Mouse (Mus musculus): Measurements from ENCODE around the gene 5730522E02Rik. TPM values are rescaled to one million over a fixed set of nuclear protein-coding genes. Genes with fewer than 3 reads are reported as not detected.

Gene 5730522E02Rik
- total RNA-seq, 2 experiments from 2014 or later: not detected

DNA sequence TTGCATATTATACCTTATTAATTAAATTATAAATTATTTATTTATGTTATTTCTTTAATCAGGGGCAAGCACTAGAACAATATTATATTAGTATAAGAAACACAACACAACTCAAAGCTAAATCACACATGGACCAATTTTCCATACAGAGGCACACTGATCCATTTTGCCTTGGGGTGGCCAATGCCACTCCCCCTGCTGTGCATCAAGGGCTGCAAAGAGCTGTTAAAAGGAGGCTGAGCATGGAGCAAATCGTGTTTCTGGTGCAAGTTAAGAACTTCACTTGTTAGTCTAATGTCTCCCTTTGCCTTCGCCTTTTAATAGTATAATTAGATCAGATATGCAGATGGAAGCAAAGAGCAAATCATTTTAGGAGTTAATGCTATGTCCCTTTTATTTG, 147.3 kb downstream of the 5730522E02Rik start:
- ATAC-seq (replicated peaks; ENCODE audit: low FRiP score, poor library complexity, severe bottlenecking): no peak

DNA sequence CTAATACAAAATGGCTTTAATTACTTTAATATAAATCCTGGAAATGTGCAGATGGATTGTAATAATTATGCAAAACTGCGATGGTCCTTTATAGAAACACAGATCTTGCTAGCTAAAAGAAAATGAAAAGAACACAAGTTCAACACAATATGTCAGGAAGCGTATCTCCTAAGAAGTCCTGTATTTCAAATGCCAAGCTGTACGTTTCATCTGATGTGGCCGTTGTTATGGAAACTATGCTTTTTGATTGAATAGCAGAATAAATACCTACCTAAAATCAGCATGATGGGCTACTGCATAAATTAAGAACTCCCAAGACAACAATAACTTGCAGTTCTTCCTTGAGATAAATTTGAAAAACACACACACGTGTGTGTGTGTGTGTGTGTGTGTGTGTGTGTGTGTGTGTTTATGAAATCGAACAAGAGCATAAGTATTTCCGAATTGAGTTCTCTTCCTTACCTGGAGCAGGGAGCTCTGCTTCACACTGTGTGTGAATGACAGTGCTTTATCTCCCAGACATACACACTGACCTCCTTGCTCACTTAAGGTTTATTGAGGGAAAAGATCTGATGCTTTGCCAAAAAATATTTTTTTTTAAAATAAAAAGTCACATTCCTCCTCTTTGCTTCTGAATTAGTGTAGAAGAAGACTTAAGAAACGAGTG, 149.0 kb downstream of the 5730522E02Rik start:
- ATAC-seq (replicated peaks; ENCODE audit: low FRiP score, poor library complexity, severe bottlenecking): no peak

DNA sequence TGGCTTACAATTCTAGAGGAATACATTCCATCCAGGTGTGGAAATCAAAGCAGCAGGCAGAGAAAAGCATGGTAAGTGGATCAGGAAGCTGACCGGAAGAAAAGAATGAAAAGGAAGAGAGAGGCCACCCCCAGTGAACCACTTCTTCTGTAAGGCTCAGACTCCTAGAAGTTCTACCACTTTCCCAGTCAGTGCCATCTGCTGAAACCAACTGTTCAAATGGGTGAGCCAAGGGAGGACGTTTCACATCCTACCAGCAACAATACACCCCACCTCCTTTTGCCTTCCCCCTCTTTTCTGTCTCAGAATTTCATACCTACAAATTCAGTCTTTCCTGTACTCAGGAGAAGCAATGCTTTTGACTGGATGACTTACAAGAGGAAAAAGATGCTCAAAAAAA, 197.0 kb downstream of the 5730522E02Rik start:
- no peak for ATAC-seq (replicated peaks; ENCODE audit: low FRiP score, poor library complexity, severe bottlenecking)

DNA sequence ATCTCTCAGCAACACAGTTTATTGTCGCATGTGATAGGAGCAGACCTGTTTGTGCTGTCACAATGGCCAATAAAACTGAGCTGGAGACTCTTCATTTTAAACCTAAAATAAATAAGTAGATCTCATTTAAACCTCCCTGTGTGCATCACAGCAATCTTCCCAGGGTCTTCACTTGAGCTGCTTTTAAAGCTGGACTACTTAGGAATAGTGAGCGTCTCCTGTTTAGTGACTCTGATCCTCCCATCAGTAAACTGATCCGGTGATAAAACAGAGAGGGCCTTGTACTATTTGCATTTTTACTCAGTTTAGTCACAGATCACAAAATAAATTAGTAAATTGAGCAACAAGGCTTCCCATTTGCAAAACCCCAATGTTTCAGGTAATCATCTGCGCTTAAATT, 206.5 kb downstream of the 5730522E02Rik start:
- ATAC-seq (replicated peaks; ENCODE audit: low FRiP score, poor library complexity, severe bottlenecking): no peak

DNA sequence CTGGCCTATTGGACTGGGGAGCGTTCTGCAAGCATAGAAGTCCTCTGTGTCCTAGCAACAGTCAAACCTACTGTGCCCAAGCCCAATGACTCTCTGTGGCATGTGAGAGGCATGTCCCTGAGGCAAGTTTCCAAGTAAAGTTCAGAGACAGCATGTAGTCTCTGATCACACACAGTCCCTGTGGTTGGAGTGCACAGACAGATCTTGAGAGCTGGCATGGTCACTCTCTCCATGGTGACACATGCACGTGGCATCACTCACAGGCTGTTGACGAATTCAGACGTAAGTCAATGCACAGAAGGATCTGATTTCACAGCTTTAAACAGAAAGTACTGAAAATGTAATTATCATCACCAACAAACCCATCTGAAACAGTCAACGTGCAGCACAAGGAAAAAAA, 210.8 kb downstream of the 5730522E02Rik start:
- ATAC-seq (replicated peaks; ENCODE audit: low FRiP score, poor library complexity, severe bottlenecking): no peak

DNA sequence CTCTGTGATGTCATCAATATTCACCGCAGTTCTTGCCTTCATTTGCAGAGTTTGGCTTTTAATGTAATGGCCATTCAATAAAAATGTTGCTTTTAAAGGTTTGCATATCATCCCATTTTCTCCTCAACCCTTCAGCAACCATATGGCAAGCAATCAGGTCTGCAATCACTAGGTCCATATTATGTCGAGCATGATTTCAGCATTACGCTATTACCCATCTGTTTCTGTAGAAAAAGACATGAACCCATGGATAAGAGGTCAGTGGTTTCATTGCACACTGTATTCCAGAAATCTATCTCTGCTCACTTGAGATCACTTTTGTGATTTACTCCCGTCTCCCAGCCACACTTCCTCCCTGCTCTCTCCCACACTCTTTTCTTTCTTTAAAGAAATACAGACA, 213.1 kb downstream of the 5730522E02Rik start:
- ATAC-seq (replicated peaks; ENCODE audit: low FRiP score, poor library complexity, severe bottlenecking): no peak

DNA sequence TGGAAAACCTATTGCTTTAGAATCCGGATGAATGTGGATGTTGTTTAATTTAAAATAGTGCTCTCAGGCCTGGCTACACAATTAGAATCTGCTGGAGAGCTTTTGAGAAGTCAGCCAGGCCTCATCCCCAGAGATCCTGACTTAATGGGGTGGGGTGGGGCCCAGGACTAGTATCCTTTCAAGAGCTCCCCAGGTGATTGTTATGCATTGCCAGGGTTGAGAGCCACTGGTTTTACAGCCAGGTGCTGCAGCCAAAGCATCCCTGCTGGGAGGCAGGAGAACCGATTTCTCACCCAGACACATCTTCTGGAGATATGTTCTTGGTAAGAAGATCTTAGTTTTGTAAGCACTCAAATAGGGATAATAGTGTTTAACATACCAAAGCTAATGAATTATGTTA, 216.4 kb downstream of the 5730522E02Rik start:
- ATAC-seq (replicated peaks; ENCODE audit: low FRiP score, poor library complexity, severe bottlenecking): no peak

DNA sequence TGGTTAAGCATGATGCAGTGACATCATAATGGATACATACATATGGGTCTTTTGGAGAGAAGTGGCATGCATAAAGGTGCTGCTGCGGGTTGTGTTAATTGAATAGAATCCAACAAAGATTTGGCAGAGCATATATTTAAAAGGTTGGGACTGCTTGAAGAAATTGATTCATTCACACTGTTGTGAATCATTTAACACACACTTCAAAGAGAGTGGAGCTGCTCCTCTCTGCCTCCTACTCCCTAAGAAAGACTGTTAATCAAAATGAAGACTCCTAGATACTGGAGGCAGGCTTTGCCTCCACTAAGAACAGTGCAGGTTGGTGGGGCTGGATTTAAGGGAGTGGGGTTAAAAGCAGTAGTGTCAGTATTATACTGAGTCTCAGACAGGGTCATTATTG, 218.3 kb downstream of the 5730522E02Rik start:
- no peak for ATAC-seq (replicated peaks; ENCODE audit: low FRiP score, poor library complexity, severe bottlenecking)

DNA sequence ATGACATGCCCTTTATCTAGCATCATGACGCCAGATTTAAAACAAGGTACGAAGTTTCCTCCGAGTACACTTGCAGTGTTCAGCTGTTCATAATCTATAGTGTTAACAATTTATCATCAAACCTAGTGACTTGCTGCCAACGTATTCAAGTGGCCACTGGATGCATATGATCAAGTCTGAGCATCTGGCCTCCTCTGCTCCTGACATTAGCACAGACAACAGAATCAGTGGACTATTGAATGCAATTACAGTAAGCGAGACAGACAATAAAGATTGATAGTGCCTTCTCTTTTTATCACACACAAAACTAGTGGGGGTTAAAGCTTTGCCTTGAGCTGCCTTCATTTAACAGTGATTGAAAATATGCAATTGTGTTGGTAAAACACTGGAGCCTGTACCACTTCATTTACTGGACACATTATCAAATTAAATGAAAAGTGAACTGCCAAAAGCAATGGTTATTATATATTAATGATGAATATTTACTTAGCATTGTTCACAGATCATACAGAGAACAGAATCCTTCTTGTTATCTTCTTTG, 231.8 kb downstream of the 5730522E02Rik start:
- no peak for ATAC-seq (replicated peaks; ENCODE audit: low FRiP score, poor library complexity, severe bottlenecking)

DNA sequence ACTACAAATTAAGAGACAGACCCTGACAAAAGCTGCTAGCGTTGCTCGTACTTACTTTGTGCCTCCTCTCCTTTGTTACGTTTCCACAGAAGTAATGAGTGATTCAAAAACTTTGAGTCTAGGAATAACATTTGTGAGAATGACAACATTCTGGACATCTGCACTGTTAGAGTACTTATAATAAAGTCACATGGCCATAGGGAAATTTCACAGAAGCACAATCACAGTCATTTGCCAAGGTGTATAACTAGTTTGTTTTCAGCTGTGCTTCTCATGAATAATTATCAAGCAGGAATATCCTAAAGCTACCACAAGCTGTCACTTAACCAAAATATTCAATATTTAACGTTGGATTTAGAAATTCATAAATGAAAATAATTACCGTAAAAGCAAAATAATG, 269.1 kb downstream of the 5730522E02Rik start:
- no peak for ATAC-seq (replicated peaks; ENCODE audit: low FRiP score, poor library complexity, severe bottlenecking)

DNA sequence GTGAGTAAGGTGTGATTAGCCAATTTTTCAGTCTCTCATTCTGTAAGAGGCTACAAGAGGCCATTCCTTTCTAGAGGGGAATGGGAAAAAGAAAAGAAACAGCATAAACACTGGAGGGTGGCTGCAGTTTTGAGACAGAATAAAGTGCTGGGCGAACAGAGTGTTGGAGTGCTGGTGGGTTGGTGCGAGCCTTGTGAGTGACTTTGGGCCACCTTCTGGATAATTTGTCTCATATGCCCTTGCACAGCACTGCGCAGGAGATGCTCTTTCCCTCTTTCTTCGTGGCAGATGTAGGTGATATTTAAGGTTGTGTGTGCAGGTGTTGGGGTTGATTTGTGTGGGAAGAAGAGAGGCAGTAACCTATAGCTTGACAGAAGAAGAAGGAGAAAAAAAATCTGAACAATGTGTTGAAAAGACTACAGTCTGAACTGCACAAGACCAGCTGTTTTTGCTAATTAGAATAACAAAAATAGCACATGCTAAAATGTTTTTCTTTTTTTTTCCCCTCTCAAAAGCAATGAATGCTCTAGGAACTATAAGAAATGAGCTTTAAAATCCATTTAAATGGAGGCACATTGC, 269.8 kb downstream of the 5730522E02Rik start:
- ATAC-seq (replicated peaks; ENCODE audit: low FRiP score, poor library complexity, severe bottlenecking): no peak

DNA sequence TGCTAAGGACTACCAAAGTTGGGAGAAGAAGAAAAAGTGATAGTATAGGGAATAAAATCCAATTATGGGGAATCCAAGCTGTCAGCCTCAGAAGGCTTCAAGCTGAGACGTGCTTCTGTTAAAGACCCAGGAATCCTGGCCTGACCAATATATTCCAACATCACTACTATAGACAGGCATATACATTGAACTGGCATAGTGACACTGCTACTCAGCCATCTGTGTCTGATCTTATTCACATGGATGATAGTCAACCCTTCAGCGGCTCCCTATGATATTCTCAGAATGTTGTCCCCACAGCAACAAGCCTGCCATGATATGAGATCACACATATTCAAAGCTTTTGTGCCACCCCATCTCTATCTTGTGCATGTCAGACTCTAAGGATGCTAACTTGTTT, 284.3 kb downstream of the 5730522E02Rik start:
- ATAC-seq (replicated peaks; ENCODE audit: low FRiP score, poor library complexity, severe bottlenecking): no peak

DNA sequence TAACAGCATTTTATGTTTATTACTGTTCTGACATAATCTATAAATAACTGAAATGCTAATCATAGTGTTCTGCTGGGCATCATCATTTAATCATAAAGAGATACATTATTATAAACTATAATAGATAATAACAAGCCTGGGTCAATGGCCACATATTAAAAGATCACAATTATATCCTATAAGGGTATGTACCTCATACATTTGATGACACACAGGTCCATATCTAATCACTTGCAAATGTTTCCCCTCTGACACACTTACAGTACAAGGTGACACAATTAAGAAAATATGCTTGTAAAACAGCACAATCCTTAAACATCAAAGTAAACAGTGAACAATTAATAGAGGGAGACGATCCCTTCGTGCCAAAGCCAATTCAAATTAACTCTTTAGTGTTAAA, 308.2 kb downstream of the 5730522E02Rik start:
- no peak for ATAC-seq (replicated peaks; ENCODE audit: low FRiP score, poor library complexity, severe bottlenecking)

DNA sequence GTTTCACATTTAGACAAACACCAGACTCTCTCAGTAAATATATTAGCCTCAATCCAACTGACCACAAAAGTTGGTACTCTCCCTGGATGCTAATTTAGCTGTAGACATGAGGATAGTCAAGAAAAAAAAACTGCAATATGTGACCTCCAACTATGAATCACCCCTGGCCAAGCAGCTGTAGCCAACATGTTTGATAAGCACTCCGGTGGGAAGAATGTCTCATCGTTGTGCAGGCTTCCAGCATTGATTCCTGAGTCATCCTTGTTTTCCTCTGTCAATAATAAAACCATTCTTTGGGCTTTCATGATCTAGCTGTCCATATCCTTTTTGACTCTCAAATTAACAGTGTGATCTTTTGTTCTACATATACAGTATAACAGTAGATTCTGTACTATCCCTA, 308.9 kb downstream of the 5730522E02Rik start:
- ATAC-seq (replicated peaks; ENCODE audit: low FRiP score, poor library complexity, severe bottlenecking): no peak

DNA sequence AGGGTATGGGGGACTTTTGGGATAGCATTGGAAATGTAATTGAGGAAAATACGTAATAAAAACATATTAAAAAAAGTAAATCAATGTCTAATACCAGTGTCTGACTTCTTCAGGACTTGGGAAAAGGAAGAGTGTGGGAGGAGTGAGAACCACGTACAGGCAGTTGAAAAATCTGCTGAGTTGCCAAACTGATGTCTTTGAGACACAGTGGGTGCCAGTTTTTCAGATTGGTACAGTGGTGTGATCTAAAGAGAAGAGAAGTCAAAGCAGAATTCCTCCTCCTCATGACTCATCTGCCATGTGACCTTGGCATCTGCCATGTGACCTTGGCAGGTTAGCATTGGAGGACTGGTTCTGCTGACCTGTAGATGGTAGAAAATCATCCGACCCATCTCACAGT, 316.7 kb downstream of the 5730522E02Rik start:
- no peak for ATAC-seq (replicated peaks; ENCODE audit: low FRiP score, poor library complexity, severe bottlenecking)

DNA sequence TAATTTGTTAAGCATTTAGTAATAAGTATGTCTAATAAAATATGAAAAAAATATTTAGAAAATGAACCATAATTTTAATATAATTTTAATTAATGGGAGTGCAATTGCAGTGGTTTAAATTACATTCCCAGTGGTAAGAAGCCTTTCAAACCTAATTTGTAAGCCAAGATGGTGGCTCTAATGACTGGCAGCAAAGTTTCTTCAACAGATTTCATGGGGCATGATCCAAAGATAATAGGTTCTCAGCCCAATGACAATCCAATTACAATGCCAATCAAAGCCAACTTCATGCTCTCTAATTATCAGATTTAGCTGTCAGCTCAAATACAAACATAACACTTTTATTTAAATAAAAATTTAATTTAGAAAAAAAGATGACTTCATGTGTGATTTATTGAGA, 337.6 kb downstream of the 5730522E02Rik start:
- ATAC-seq (replicated peaks; ENCODE audit: low FRiP score, poor library complexity, severe bottlenecking): no peak

DNA sequence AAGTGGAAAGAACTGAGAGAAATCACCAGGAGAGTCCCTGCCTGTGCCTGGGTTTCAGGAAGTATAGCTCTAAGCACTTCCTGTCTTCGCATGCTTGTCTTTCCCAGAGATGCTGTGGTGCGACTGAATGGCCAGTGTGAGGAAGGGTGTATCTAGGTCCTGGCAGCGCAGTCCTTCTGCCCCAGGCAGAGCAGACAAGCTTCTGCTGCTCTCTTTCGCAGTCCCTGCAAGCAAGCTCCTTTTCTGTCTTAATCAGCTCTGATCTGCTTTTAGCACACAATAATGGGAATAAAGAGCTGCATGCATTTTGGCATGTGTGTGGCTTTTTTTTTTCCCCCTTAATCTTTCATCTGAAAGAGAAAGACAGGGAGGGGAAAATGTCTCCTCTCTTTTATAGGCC, 338.2 kb downstream of the 5730522E02Rik start:
- ATAC-seq (replicated peaks; ENCODE audit: low FRiP score, poor library complexity, severe bottlenecking): no peak

DNA sequence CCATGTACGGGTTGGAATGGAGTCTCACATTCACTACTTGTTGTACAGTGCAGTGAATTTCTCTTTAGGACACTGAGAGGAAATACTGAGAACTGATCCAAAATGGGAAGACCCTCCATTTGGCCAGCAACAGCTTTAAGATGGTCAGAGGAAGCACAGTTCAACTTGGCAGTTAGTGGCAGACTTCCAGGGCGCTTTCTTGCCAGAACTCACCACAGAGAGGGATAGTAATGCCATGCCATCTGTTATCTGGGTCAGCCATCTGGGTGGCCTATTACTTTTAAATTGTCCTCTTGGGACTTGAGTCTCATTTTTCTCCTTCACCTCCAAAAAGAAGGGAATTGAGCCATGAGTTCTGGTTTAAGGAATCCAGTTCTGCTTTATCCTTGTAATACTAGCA, 344.3 kb downstream of the 5730522E02Rik start:
- no peak for ATAC-seq (replicated peaks; ENCODE audit: low FRiP score, poor library complexity, severe bottlenecking)

DNA sequence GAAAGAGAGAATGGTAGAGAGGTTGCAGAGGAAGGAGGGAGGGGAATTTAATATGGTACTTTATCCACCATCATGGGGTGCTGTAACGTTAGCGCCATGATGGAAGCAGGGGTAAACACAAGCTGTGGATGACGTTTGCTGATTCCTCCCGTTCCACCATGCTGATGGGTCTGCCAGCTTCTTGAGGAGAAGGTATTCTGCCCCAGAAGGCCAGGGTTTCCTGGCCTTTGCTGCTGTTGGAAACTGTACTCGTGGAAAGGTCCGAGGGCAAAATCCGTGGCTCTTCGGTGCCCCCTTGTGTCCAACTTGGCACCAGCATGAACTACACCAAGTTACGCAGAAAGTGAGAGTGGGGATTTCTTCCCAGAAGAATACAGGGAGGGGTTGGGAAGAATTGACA, 347.9 kb downstream of the 5730522E02Rik start:
- no peak; the same call in 1 of the 2 replicates for ATAC-seq (replicated peaks; ENCODE audit: low FRiP score, poor library complexity, severe bottlenecking)

DNA sequence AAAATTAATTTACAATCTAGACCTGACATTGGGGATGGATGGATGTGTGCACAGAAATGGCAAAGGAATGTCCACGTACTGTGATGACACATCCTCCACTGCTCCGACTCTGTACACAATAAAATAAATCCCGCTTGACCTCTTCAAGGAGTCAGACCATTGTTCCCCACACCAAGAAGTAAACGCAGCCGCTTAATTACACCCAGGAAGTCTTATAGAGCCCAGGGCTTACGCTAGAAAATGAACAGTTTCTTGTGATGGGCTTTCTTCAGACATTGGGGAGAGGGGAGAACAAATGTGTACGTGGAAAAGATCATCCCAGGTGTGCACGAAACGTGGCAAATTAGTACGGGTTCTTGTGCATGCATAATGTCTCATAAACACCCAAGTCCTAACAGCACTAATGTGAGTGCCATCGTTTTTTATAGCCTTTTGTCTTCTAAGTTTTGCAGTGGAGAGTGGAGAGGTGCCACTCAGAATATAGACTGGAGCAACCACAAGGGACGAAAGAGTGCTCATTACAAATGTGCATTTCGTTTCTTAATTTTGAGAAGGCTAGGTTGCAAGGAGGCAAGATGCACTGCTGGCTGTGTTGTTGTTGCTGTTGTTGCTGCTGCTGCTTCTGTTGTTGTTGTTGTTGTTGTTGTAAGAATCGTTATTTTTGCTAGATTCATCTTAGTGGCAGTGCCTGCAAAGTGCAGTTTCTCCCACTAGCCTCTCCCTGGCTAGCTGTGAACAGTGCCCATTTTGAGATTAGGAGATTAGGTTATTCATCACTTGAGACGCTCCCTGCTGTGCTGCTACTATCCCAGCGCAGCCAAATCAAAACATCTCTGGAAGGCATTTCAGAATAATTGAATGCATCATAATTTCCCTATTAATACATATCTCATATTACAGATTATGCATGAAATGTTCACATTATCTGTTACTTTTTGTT, 353.7 kb downstream of the 5730522E02Rik start:
- no peak for ATAC-seq (replicated peaks; ENCODE audit: low FRiP score, poor library complexity, severe bottlenecking)

DNA sequence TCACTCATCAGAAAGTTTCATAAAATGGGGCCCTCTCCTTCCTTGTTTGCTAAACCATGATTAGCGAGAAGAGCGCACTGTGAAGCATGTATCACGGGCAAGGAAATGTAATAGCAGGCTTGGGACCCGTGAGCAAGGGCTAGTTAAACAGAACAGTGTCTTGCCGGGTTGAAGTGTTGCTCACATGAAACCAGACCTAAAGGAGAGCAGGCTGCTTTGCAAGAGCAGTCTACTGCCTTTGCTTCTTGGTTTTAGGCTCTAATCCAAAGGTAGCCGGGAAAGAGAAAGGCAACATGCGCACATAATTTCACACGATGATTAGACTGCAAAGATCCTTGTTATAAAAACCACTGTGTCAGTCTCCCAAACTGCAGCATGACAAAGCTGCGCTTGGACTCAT, 354.8 kb downstream of the 5730522E02Rik start:
- ATAC-seq (replicated peaks; ENCODE audit: low FRiP score, poor library complexity, severe bottlenecking): no peak
